Mouse (Mus musculus) Muller cell, postnatal 12 days (primary cell): ENCODE measurements around the gene Smarce1.
A peak's percentile ranks its signal among the peaks of the same experiment; 100 is the strongest.
"Not testable (repeated sequence)": the region's sequence is repeated elsewhere in the genome, so short reads cannot be mapped to it uniquely, and the experiment has no call there.

ENCODE experiments used
- DNase-seq: peaks from one replicate; pipeline ENCODE4 v3.0.0-alpha.2; 2015; ENCODE audit errors: inconsistent ontology term

Gene Smarce1

GRCm38 (mm10) chr11:99230261-99231048 is at the start of gene Smarce1:
Smarce1 (minus strand) TSS chr11:99231017.
- DNase-seq, result peak; percentile 93

- DNase-seq, result no peak
Observed at GRCm38 (mm10) chr11:99279986-99280385, 49.2 kb upstream of the Smarce1 start.

- DNase-seq, result no peak
Observed at GRCm38 (mm10) chr11:99276786-99277185, 46.0 kb upstream of the Smarce1 start.

GRCm38 (mm10) chr11:99275624-99276023 is 44.8 kb upstream of the Smarce1 start:
- DNase-seq, result no peak

GRCm38 (mm10) chr11:99272721-99273120 is 41.9 kb upstream of the Smarce1 start:
- no peak for DNase-seq

GRCm38 (mm10) chr11:99269192-99269591 is 38.4 kb upstream of the Smarce1 start:
- DNase-seq, result no peak

GRCm38 (mm10) chr11:99265796-99266195 is 35.0 kb upstream of the Smarce1 start:
- no peak for DNase-seq

- DNase-seq, result peak; percentile 50
Observed at GRCm38 (mm10) chr11:99265220-99265619, 34.4 kb upstream of the Smarce1 start.

- no peak for DNase-seq
Observed at GRCm38 (mm10) chr11:99256213-99256612, 25.4 kb upstream of the Smarce1 start.

GRCm38 (mm10) chr11:99255316-99255715 is 24.5 kb upstream of the Smarce1 start:
- no peak for DNase-seq

- no peak for DNase-seq
Observed at GRCm38 (mm10) chr11:99253893-99254292, 23.1 kb upstream of the Smarce1 start.

- no peak for DNase-seq
Observed at GRCm38 (mm10) chr11:99252671-99253070, 21.9 kb upstream of the Smarce1 start.

- no peak for DNase-seq
Observed at GRCm38 (mm10) chr11:99250666-99251065, 19.8 kb upstream of the Smarce1 start.

GRCm38 (mm10) chr11:99250241-99250640 is 19.4 kb upstream of the Smarce1 start:
- no peak for DNase-seq

GRCm38 (mm10) chr11:99249115-99249514 is 18.3 kb upstream of the Smarce1 start:
- no peak for DNase-seq

GRCm38 (mm10) chr11:99247916-99248315 is 17.1 kb upstream of the Smarce1 start:
- DNase-seq, result no peak

- not testable (repeated sequence) for DNase-seq
Observed at GRCm38 (mm10) chr11:99244519-99244918, 13.7 kb upstream of the Smarce1 start.

- peak; percentile 14 for DNase-seq
Observed at GRCm38 (mm10) chr11:99243820-99244374, 13.1 kb upstream of the Smarce1 start, which contains the start of gene Krt222. Krt222 (minus strand) TSS chr11:99244085.

GRCm38 (mm10) chr11:99243200-99243819 is 12.5 kb upstream of the Smarce1 start:
- DNase-seq, result no peak

GRCm38 (mm10) chr11:99242056-99242455 is 11.2 kb upstream of the Smarce1 start:
- no peak for DNase-seq

GRCm38 (mm10) chr11:99238468-99238867 is 7.7 kb upstream of the Smarce1 start:
- no peak for DNase-seq

- DNase-seq, result no peak
Observed at GRCm38 (mm10) chr11:99231049-99231816, 416 bp upstream of the Smarce1 start.
